Mouse (Mus musculus): ENCODE data around the gene Tor4a.

DNA sequence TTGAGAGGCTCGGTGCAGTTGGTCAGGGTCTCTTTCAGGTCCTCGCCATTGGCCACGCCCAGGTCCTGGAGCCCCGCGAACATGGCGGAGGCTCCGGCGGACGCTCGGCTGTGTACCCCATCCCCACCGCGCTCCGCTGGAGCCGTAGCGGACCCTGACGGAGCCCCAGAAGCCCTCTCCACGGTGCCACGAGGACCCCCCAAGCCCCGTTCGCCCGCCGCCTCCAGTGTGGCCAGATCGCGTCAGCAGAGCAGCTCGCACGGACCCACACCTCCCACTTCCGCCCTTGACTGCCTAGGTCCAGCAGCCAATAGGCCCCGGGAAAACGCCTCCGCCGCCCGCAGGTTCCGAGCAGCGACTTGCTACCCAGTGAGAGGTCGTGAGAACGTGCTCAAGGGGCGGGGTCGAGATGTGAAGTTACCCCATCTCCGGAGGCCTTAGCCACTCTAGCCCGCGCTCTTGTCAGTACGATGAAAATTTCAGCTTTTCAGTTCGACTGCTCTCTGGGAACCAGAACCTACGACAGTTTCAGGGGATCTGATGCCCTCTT is 14.5 kb upstream of the Tor4a start, which contains the start of gene Nelfb:
- TF ChIP-seq POLR2A (IDR thresholded peaks at IDR 0.05; ENCODE audit: low read depth, low read length) (peak; percentile 57; the same call in 1 of the 2 replicates), CTCF (IDR thresholded peaks at IDR 0.05; ENCODE audit: extremely low read depth, insufficient read length, insufficient replicate concordance, low read depth, low read length) (no peak)

Measured in small intestine, adult 2 months (tissue).